Mouse (Mus musculus) c-Kit-positive CD71-negative TER-119-negative erythroid progenitor cells, embryonic 14.5 days (primary cell): Measurements from ENCODE around the gene Prr5.

Experiments
- DNase-seq: peaks from one replicate; pipeline ENCODE4 v3.0.0-alpha.2; 2013; ENCODE audit warnings: low read depth

Prr5 gene

GRCm38 (mm10) chr15:84680545-84681454 is 11.4 kb downstream of the Prr5 start:
- peak; percentile 63 for DNase-seq

DNA sequence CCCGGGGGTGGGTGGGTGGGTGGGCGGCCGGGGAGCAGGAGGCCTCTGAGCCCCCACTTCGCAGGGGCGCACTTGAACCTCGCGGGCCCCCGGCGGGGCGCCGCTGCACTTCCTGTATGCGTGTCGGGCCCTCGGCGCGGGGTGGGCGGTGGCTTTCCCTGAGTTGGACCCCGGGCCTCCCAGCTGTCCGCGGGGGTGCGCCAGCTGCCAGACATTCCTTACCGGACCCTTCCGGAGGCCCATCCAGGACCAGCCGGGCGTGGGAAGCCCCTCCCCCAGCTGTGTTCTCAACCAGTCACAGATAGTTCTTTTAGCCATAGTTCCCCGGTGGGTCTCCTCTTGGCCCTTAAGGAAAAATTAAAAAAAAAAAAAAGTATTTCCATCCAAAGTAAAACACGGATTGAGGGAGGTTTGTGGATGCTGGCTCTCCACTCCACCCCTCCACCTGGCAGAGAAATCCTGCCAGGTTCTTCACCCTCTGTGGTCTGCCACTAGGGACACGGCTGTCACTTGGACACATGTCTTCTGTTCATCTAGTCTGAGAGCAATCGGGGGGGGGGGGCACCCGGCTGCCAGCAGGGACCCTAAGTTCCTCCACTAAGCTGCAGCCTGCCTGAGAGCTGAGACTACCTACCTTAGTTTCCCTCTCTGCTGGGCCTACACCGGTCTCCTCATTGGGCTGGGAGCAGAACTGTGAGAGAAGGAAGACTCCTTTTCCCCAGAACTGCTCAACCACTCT is 12.2 kb downstream of the Prr5 start:
- no peak for DNase-seq

- DNase-seq = no peak
Measured at GRCm38 (mm10) chr15:84682206-84682605, 12.8 kb downstream of the Prr5 start.

DNA sequence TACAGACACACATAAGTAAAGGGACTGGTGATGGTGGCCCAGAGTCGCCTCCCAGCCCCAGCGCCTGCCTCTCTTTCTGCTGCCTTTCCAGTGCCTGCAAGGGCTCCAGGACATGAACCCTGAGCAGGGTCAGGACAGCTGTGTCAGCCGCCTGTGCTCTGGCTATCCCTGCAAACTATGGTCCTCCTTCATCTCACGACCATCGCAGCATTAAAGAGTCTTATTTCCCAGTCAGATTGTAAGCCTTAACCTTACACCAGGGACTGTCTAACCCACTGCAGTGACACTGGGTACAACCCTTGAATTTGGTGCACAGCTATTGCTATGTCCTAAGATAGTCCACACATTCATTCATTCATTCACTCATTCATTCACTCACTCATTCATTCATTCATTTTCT is 13.4 kb downstream of the Prr5 start:
- no peak for DNase-seq

DNA sequence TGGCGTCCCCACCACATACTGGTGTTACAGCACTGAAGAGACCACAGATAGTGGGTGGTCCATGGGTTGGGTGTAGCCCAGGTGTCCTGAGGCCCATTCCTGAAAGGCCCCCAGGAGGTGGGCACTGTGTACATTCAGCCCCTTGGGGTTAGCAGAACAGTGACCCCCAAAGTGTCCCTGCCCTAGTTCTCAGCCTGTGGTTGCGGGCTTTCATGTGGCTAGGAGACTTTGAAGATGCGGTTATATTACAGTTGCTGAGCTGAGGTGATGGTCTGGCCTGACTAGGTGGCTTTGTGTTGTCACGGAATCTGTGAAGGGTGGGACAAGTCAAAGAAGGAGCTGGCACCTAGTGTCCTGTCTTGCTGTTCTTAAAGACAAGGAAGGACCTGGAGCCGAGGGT is 15.1 kb downstream of the Prr5 start:
- no peak for DNase-seq

DNA sequence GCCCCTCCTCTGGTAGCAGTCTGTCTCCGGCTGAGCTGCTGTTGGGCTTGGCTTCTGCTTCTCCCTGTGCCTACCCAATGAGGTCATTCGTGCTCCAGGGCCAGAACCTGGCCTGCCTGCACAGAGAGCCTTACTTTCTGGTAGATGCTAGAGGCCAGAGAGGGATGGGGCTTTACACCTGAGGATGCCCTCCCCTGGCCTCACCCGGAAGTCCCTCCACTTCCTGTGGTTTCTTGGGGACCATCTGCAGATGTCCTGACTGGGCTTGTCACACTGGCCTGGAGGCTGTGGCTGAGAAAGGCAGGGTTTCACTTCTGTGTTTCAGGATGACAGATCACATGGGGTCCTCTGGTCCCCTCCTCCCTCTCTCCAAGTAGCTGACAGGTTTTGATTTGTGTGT is 16.0 kb downstream of the Prr5 start:
- DNase-seq = peak; percentile 54

DNA sequence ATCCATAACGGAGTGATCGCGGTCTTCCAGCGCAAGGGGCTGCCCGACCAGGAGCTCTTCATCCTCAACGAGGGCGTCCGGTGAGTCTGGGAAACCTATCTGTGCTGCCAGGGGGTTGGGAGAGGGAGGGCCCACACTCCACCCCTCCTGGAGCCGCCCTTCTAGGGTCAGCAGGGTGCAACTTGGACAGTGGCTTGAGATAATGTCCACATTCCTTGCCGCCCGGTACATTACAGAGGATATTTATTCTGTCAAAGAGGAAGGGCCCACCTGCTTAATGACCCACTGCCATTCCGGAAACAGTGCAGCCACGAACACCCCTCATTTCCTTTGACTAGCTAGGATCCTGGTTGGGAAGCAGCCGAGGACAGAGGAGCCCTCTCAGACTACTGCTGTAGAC is 18.5 kb downstream of the Prr5 start:
- no peak for DNase-seq

GRCm38 (mm10) chr15:84689356-84689755 is 19.9 kb downstream of the Prr5 start:
- DNase-seq = no peak

DNA sequence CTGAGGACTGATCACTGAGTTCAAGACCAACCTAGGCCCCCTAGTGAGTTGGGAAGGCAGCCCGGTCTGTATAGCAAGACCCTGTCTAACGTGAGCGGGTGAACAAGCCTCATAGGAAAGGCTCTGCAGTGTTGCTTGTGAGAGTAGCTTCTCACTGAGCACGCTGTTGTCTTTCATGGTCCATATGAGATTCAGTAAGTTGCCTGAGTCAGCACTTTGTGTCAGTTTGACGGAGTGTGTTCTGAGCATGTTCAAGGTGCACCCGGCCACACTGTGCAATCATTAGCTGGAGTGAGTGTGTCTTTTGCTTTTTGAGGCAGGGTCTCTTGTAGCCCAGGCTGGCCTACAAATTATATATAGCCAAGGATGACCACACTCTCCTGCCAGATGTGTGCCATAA is 22.1 kb downstream of the Prr5 start:
- DNase-seq = no peak

- no peak for DNase-seq
Measured at GRCm38 (mm10) chr15:84692645-84693044, 23.2 kb downstream of the Prr5 start.

GRCm38 (mm10) chr15:84696021-84696420 is 26.6 kb downstream of the Prr5 start:
- no peak for DNase-seq

DNA sequence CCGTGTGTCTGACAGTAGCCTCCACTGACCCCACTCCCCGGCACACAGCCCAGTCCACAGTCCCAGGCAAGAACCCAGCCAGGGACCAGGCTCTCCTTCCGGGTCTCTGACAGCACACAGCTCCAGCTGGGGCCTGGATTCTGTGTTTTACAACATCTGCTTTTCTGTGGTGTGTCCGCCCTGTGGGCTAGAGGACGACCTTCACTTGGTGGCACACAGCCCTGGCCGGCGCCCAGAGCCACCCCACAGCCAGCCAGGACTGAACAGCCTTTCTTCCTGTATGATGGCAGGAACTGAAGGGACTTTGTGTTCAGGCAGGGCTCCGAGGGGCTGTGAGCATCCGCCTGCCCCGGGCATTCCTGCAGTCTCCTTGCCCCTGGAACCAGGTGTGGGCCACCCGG is 28.2 kb downstream of the Prr5 start:
- DNase-seq = no peak

- no peak for DNase-seq
Measured at GRCm38 (mm10) chr15:84698189-84698588, 28.8 kb downstream of the Prr5 start.

DNA sequence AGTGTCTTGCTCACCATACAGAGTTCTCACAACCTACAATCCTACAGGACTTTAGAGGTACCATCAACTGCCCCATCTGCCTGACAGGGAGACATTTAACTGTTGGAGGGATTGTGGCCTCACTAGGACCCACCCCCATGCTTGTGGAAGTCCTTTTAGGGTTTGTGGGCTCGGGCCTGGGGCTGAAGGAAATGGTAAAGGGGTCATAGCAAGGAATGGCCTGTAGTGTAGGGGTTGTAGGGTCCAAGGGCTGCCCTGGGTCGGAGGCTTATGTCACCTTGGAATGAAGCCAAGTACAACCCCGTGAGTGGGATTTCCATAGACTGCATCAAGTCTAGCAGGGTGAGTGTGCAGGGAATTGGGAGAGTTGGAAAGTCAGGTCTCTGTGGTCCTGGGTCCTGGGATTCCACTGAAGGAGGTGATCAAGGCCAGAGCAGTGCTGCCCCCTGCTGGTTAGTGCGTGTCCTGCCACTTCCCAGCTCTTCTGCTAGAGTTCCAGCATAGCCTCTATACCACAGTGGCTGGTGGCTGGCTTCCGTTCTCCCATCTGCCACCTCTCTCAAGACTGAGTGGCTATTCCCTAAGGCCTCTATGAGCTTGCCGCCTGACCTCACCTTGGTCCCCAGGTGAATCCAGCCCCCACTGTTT is 30.9 kb downstream of the Prr5 start:
- peak; percentile 63 for DNase-seq

DNA sequence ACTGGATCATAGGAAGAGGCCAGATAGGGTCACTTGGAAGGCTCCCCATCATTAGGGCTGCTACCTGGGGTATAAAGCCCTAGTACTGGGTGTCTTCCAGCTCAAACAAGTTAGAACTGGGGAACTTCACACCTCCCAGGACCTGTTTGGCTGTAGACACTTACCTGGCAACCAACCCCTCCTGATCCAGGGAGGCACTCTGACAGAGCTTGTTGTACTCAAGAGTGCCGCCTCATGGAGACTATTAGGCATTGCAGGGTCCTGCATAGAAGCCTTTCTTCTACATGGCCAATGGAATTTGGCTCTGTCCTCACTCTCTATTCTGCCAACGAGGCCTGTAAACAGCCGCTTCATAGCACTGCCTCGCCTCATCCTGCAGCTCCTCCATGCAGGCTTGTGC is 32.5 kb downstream of the Prr5 start:
- DNase-seq = no peak

DNA sequence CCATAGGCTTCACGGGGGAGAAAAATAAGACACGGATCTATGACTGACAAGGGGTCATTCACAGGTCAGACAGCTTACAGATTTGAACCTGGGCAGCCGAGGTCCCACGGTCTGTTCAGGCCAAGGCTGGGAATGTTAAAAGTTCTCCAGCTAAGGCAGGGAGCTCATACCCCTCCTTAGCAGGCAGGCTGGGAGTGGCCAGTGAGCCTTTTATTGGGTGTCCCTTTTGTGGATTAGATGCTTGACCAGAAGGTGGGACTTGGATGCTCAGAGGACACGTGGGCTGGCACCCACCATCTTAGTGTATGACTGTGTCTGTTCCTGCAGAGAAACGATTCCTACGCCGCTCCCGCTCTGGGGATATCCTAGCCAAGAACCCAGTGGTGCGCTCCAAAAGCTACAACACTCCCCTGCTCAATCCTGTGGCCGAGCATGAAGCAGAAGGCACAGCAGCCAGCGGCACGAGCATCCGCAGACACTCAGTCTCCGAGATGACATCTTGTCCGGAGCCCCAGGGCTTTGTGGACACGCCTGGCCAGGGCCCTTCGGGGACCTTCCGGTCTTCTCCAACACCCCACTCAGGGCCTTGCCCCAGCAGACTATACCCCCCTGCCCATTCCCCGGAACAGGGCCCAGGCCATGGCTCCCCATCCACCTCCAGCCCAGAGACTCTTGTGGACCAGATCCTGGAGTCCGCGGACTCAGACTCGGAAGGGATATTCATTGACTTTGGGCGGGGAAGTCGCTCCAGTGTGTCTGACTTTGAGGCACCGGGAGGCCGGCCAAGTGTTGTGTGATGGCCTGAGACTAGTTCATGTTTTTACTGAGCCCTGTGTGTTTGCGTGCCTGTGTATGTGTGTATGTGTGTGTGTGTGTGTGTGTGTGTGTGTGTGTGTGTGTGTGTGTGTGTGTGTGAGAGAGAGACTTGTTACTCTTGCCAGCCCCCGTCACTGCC is 33.2 kb downstream of the Prr5 start:
- no peak for DNase-seq

DNA sequence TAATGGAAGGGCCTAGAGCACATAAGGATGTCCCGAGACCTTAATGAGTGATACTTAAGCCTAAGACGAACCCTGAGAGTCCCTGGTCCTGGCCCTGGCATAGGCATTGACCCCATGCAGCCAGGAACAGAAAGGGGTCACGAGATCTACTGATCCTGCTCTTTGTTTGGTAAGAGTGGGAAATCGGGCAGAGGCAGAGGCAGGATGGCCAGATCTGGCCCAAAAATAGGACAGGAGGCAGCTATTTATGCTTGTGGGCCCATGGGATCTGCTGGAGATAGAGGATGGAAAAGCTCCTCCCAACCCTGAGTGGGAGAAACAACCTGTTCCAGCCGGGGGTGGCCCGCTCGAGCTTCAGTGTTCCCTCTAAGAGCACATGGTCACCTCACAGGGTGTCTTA is 34.6 kb downstream of the Prr5 start:
- no peak for DNase-seq

DNA sequence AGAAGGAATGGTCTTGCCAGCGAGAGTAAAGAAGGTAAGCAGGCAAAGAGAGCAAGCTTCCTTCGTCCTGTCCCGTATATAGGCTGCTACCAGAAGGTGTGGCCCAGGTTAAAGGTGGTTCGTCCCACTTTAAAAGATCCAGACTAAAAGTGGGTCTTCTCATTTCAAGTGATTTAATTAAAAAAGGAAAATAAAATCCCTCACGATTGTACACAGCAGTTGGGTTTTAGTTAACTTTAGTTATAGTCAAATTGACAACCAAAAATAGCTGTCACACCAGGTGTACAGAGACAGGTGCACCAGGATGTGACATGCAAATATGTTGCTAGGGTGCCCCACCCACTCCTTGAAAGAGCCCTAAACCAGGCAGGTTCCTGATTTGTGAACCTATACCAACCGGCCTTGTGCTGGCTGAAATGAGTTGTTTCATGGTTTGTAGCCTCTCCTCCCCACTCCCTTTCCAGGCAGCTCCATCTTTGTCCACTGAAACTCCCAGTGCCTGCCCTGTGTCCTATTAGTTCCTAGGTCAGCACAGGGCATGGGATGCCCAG is 36.0 kb downstream of the Prr5 start:
- DNase-seq = no peak

- DNase-seq = no peak
Measured at GRCm38 (mm10) chr15:84706983-84707619, 37.7 kb downstream of the Prr5 start.

GRCm38 (mm10) chr15:84712566-84713405 is 43.4 kb downstream of the Prr5 start:
- DNase-seq = no peak
